Mouse (Mus musculus) cerebellum, adult 2 months (tissue): ENCODE measurements around the gene Lyrm9.

ENCODE experiments used
- CTCF ChIP-seq: fragments of 200-500 bp; IDR thresholded peaks from 2 replicates; pipeline ENCODE4 v1.5.1; 2011; ENCODE audit warnings: low read depth, mild to moderate bottlenecking, control low read depth, low read length, moderate library complexity, borderline replicate concordance; ENCODE audit not compliant: insufficient read depth
- POLR2A ChIP-seq: fragments of 200-500 bp; IDR thresholded peaks from 2 replicates; pipeline ENCODE4 v1.6.1; 2011; ENCODE audit warnings: low read length, control low read depth, borderline replicate concordance; ENCODE audit not compliant: insufficient read depth

DNA sequence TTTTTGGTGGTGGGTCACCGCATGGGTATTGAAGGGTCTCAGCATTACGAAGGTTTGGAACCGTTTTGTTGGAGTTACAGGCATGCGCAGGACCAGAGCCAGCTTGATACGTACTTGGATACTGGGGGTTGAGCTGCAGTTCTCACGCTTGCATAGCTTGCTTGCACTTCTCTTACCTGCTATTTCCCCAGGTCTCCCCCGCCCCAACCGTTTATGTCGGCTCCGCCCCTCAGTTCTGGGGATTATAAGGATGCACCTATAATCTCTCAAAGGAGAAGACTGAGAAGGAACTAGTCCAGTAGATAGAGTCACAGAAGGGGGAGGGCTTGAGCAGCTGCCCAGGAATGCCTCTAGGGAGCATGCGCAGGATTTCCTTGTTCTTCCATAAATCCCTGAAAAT, 26.1 kb downstream of the Lyrm9 start:
- TF ChIP-seq CTCF (no peak), POLR2A (no peak)
